ENCODE assay signal across 8 mouse cellular contexts in genomic region chr12:9002038-9002648, GRCm38 (mm10). TPM values are rescaled to one million over a fixed set of nuclear protein-coding genes. Genes with fewer than 3 reads are reported as not detected.
DNase-seq lines count a peak whose midpoint lies in the region; ATAC-seq and TF ChIP-seq lines count a peak whose summit lies in the region.

No protein-coding gene starts in this region.

- no peak overlapping the region for H3K4me3 ChIP-seq in ES-E14 (ENCODE audit: insufficient read depth in 1 of 2, low read depth in 1 of 2, low read length in 2 of 2, poor library complexity in 1 of 2, severe bottlenecking in 1 of 2)

- H3K9me3 ChIP-seq in ES-E14 (ENCODE audit: control insufficient read depth, insufficient read depth, low read depth, low read length), result no peaks in the 10 kb centered on the region

- H3K36me3 ChIP-seq in ES-E14 (ENCODE audit: control insufficient read depth, insufficient read depth, low read length, poor library complexity, severe bottlenecking), result no peaks in the 10 kb centered on the region

- ATAC-seq in granulocyte monocyte progenitor cell, adult 5-6 weeks (replicated peaks; ENCODE audit: poor library complexity, severe bottlenecking), result peak; percentile 89

- H3K9ac ChIP-seq in ES-E14 (ENCODE audit: insufficient read depth, low read depth, low read length, poor library complexity, severe bottlenecking), result no peak overlapping the region

- peak; percentile 51 for DNase-seq in ES-E14 (ENCODE audit: low read depth, low spot score)
- DNase-seq in adrenal gland, postnatal 10 days, result peak; percentile 63
- peak; percentile 90 for DNase-seq in embryo, embryonic 11 days
- peak; percentile 75 for DNase-seq in kidney, postnatal 14 days
- DNase-seq in lung, postnatal 10 days, result peak; percentile 82
- peak; percentile 87 for DNase-seq in retina, postnatal 1 day
- peak; percentile 40 for DNase-seq in yolk sac, embryonic 10.5 days (ENCODE audit: low spot score)

- no peaks in the 10 kb centered on the region for H3K4me1 ChIP-seq in ES-E14 (ENCODE audit: control insufficient read depth in 2 of 2, insufficient read depth in 2 of 2, low read length in 2 of 2, poor library complexity in 1 of 2)

- in situ Hi-C loops in ES-E14 (cut with MboI; ENCODE audit: low sequenced_read_pairs in 2 of 2, unreplicated experiment in 2 of 2), result loop anchor here in 1 of 2 experiments (25.0 kb wide), 1 partner anchor 240 kb away; the partner anchor contains the start of gene Sdc1

- no peak overlapping the region for H3K27ac ChIP-seq in ES-E14 (ENCODE audit: insufficient read depth, low read depth, low read length, poor library complexity, severe bottlenecking)

TF ChIP-seq in ES-E14, 5 proteins besides CTCF, POLR2A, EP300 and RAD21:
- peak; percentile 14; the same call in 1 of the 2 replicates for TF ChIP-seq ZC3H11A (IDR thresholded peaks at IDR 0.05; ENCODE audit: borderline replicate concordance, low read depth, low read length)
- peak; percentile 99 for TF ChIP-seq ZNF384 (IDR thresholded peaks at IDR 0.05; ENCODE audit: low read depth, low read length)
- no peak for TF ChIP-seq HCFC1 (IDR thresholded peaks at IDR 0.05; ENCODE audit: borderline replicate concordance, insufficient read depth, low read length)
- TF ChIP-seq MAFK (IDR thresholded peaks at IDR 0.05; ENCODE audit: insufficient read depth, low read depth, low read length), result peak; percentile 79
- TF ChIP-seq CHD2 (IDR thresholded peaks at IDR 0.05; ENCODE audit: low read depth, low read length), result no peak

RNA-seq across cellular contexts. Expression of gene Ttc32, which starts 27.7 kb away (rescaled TPM):
- 4.7 and 6.7 TPM in 2 replicates for total RNA-seq in ES-E14 (2012; rRNA removed)
- total RNA-seq in adrenal gland, postnatal 10 days (2021), result 10 to 100 TPM; 15.6 to 15.7 TPM
- total RNA-seq in granulocyte monocyte progenitor cell, adult 5-6 weeks (2014; fragmentation: Nextera tagmentation), result 35.6 and 51.0 TPM in 2 replicates
- total RNA-seq in granulocyte monocyte progenitor cell, adult 5-6 weeks (2017), result 26.2 and 29.0 TPM in 2 replicates

RNA-seq across cellular contexts. Expression of gene Wdr35, which starts 28.5 kb away (rescaled TPM):
- 22.3 and 27.1 TPM in 2 replicates for total RNA-seq in ES-E14 (2012; rRNA removed)
- 10 to 100 TPM; 12.4 to 15.4 TPM for total RNA-seq in adrenal gland, postnatal 10 days (2021)
- 0.09 and 1.2 TPM in 2 replicates for total RNA-seq in granulocyte monocyte progenitor cell, adult 5-6 weeks (2014; fragmentation: Nextera tagmentation)
- total RNA-seq in granulocyte monocyte progenitor cell, adult 5-6 weeks (2017), result 0.57 and 1.0 TPM in 2 replicates

RNA-seq across cellular contexts. Expression of gene Matn3, which starts 54.4 kb away (rescaled TPM):
- total RNA-seq in ES-E14 (2012; rRNA removed), result 2.5 and 5.3 TPM in 2 replicates
- under 1 TPM in 1 of 2 experiments, not detected in 1; 0.30 TPM for total RNA-seq in adrenal gland, postnatal 10 days (2021)
- total RNA-seq in granulocyte monocyte progenitor cell, adult 5-6 weeks (2014; fragmentation: Nextera tagmentation), result not detected in 2 replicates
- total RNA-seq in granulocyte monocyte progenitor cell, adult 5-6 weeks (2017), result not detected in 2 replicates

Comparison
In these comparisons a context has a peak if more than half of its experiments do, and no peak if none do; other contexts are left out.
1. DNase-seq: peak in every context shown above with its lines; median percentile 90 in embryo, embryonic 11 days; 87 in retina, postnatal 1 day; 82 in lung, postnatal 10 days; 75 in kidney, postnatal 14 days; 63 in adrenal gland, postnatal 10 days; 51 in ES-E14; 40 in yolk sac, embryonic 10.5 days.
2. RNA of gene Wdr35, which starts 28.5 kb away (total RNA-seq): 22.3 to 27.1 TPM in ES-E14 and 12.4 to 15.4 TPM in adrenal gland, postnatal 10 days; 0.09 to 1.2 TPM in granulocyte monocyte progenitor cell, adult 5-6 weeks; every median in the first group is over 4 times any median in the second.